Mouse (Mus musculus) hematopoietic stem cell, adult 5-6 weeks (primary cell): ENCODE measurements around the gene Kng1. TPM values are rescaled to one million over a fixed set of nuclear protein-coding genes. Genes with fewer than 3 reads are reported as not detected.
"Not testable (repeated sequence)": the region's sequence is repeated elsewhere in the genome, so short reads cannot be mapped to it uniquely, and the experiment has no call there.

Experiments used
- ATAC-seq, 2 experiments: fragments of 125-278 bp in 1 of 2; replicated peaks in 1 of 2; 2 replicates each; pipeline ENCODE4 v1.8.0; 2016 to 2017; ENCODE audit warnings: inconsistent platforms in 2 of 2, mild to moderate bottlenecking in 2 of 2, moderate number of reproducible peaks in 2 of 2, low read depth in 1 of 2, moderate TSS enrichment in 1 of 2; ENCODE audit not compliant: low FRiP score in 2 of 2, poor library complexity in 2 of 2, severe bottlenecking in 2 of 2, insufficient read depth in 1 of 2, low TSS enrichment in 1 of 2
- total RNA-seq: library from RNA; stranded (forward); fragments of 172-1452, 232-1000 nt; gene quantifications from 2 replicates; pipeline ENCODE4 v1.2.3, GENCODE M21; 2017

Gene Kng1
- total RNA-seq, 1 experiment from 2014 or later: not detected

- not testable (repeated sequence) for ATAC-seq
These were observed 29.5 kb downstream of the Kng1 start for GRCm38 (mm10) chr16:23087159-23087558.

- ATAC-seq: not testable (repeated sequence)
These were observed 30.0 kb downstream of the Kng1 start for GRCm38 (mm10) chr16:23087712-23088111.

- ATAC-seq: not testable (repeated sequence)
These were observed 30.8 kb downstream of the Kng1 start for GRCm38 (mm10) chr16:23088491-23088890.

- not testable (repeated sequence) for ATAC-seq
These were observed 33.7 kb downstream of the Kng1 start for GRCm38 (mm10) chr16:23091345-23091744.

GRCm38 (mm10) chr16:23093321-23093953 is 35.8 kb downstream of the Kng1 start:
- no peak for ATAC-seq

GRCm38 (mm10) chr16:23094136-23094535 is 36.5 kb downstream of the Kng1 start:
- ATAC-seq: no peak

- not testable (repeated sequence) for ATAC-seq
These were observed 37.9 kb downstream of the Kng1 start for GRCm38 (mm10) chr16:23095581-23095980.

GRCm38 (mm10) chr16:23096886-23097285 is 39.2 kb downstream of the Kng1 start:
- ATAC-seq: not testable (repeated sequence)

- ATAC-seq: not testable (repeated sequence)
These were observed 39.8 kb downstream of the Kng1 start for GRCm38 (mm10) chr16:23097290-23098104.

- ATAC-seq: not testable (repeated sequence)
These were observed 40.4 kb downstream of the Kng1 start for GRCm38 (mm10) chr16:23098105-23098452.

- ATAC-seq: no peak
These were observed 42.0 kb downstream of the Kng1 start for GRCm38 (mm10) chr16:23099632-23100031.

- ATAC-seq: no peak
These were observed 42.5 kb downstream of the Kng1 start for GRCm38 (mm10) chr16:23100099-23100575.

GRCm38 (mm10) chr16:23100613-23101012 is 42.9 kb downstream of the Kng1 start:
- ATAC-seq: peak; percentile 50 to 52

- ATAC-seq: no peak
These were observed 44.8 kb downstream of the Kng1 start for GRCm38 (mm10) chr16:23102340-23103037.

GRCm38 (mm10) chr16:23103038-23103745 is 45.5 kb downstream of the Kng1 start:
- no peak for ATAC-seq

GRCm38 (mm10) chr16:23103841-23104240 is 46.2 kb downstream of the Kng1 start:
- no peak for ATAC-seq

- ATAC-seq: no peak
These were observed 48.5 kb downstream of the Kng1 start for GRCm38 (mm10) chr16:23106121-23106520.
